Mouse (Mus musculus) monocyte, adult 5-6 weeks (primary cell): ENCODE measurements around the gene Fam98c. TPM values are rescaled to one million over a fixed set of nuclear protein-coding genes. Genes with fewer than 3 reads are reported as not detected.

Source experiments
- ATAC-seq: fragments of 153-309, 156-312 bp; replicated peaks from 2 replicates; pipeline ENCODE4 v1.8.0; 2017; ENCODE audit warnings: mild to moderate bottlenecking; ENCODE audit not compliant: low TSS enrichment, insufficient number of reproducible peaks, severe bottlenecking, poor library complexity, low FRiP score
- total RNA-seq: library from RNA; stranded (forward); fragments of 200-1000, 200-491, 200-594 nt; gene quantifications from 3 replicates; pipeline ENCODE4 v1.2.3, GENCODE M21; 2017

Fam98c gene
- total RNA-seq, 1 experiment from 2014 or later, result 29.1 TPM

GRCm38 (mm10) chr7:29123531-29124358 lies 32.3 kb downstream of the Fam98c start:
- no peak for ATAC-seq

DNA sequence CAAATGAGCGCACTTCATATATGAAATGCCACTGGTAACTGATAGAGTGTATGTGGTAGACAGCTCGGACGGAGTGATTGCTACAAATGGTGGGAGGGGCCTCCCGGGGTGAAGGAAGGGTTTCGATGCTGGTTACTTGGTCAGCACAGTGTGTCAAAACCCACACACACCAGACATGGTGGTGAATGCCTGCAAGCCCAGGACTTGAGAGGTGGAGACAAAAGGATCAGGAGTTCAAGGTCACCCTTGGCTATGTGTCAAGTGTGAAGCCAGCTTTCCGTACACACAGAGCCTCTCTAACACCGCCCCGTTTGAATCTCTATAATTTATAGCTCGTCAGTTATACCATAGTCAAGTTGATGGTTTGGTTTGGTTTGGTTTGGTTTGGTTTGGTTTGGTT lies 33.2 kb downstream of the Fam98c start:
- no peak for ATAC-seq

GRCm38 (mm10) chr7:29119526-29119925 lies 36.5 kb downstream of the Fam98c start:
- ATAC-seq, result no peak

- ATAC-seq, result no peak
Observed at GRCm38 (mm10) chr7:29118142-29118851, 37.7 kb downstream of the Fam98c start.

DNA sequence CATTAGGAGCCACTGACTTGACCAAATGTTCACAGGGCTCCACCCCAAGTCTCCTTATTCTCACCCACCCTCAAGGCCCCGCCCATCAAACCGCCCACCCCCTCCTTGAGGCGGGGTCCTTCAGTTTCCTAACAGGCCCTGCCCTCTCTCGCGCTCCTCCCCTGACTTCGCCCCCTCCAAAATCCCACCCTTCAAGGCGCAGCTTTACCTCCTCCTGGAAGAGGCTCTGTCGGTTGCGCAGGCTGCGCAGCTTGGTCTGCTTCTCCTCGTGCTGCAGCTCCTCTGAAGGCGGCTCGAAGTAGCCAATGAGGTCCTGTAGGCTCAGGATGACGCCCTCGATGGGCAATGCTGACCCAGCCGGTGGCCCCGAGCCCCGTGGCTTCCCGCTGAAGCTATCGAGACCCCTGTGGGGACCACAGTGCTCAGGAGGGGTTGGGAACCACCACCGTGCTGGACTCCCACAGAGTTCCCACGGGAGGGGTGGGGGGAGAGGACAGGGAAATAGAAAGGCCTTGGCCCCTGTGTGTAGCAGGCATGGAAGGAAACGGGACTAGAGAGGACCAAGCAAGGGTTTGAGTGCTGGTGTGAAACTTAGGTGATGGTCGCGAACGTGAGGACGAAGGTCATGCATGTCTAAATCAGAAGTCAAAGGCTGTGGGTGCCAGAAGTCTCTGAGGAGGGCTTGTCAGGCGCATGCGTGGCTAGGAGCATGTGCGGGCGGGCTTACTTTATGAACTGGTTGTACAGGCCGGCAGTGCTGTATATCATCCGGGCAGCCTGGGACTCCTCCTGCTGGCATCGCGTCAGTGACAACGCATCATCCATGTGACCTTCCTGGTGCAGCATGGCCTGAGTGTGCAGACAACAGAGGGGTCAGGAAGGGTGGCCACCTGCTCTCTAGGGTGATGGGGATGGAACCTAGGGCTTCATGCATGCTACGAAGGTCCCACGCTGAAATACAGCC lies 46.8 kb downstream of the Fam98c start:
- ATAC-seq, result no peak

Other genes with a start within 250 kb of the Fam98c start
- 25.4 to 66.0 TPM (median 36.9 TPM) in 3 replicates for gene Actn4, start 193.9 kb downstream of the Fam98c start, total RNA-seq
- 285 to 328 TPM (median 291 TPM) in 3 replicates for gene Eif3k, start 174.4 kb downstream of the Fam98c start, total RNA-seq
- gene Map4k1, start 174.2 kb downstream of the Fam98c start, total RNA-seq, result 31.9 to 70.2 TPM (median 54.1 TPM) in 3 replicates
- 2.3 to 3.1 TPM (median 2.3 TPM) in 3 replicates for gene Ryr1, start 31.1 kb downstream of the Fam98c start, total RNA-seq
- 37.9 to 82.9 TPM (median 41.3 TPM) in 3 replicates for gene Rasgrp4, start 21.4 kb downstream of the Fam98c start, total RNA-seq
- gene Ggn, start 14.0 kb upstream of the Fam98c start, total RNA-seq, result 0.32 to 0.39 TPM in 2 of 3 replicates, not detected in the other
- gene Spred3, start 14.2 kb upstream of the Fam98c start, total RNA-seq, result 0.78 to 0.95 TPM in 2 of 3 replicates, not detected in the other
- gene Psmd8, start 24.5 kb upstream of the Fam98c start, total RNA-seq, result 170 to 190 TPM (median 186 TPM) in 3 replicates
- gene Catsperg1, start 57.8 kb upstream of the Fam98c start, total RNA-seq, result 0.85 to 1.6 TPM in 2 of 3 replicates, not detected in the other
- 3.1 to 8.5 TPM (median 7.3 TPM) in 3 replicates for gene Kcnk6, start 76.3 kb upstream of the Fam98c start, total RNA-seq
- gene Yif1b, start 82.1 kb upstream of the Fam98c start, total RNA-seq, result 3.8 to 11.1 TPM (median 9.8 TPM) in 3 replicates
- gene 2200002D01Rik, start 92.2 kb upstream of the Fam98c start, total RNA-seq, result 0.29 to 3.4 TPM in 2 of 3 replicates, not detected in the other
- 2.6 to 4.4 TPM (median 4.2 TPM) in 3 replicates for gene Spint2, start 125.7 kb upstream of the Fam98c start, total RNA-seq
- not detected in 3 replicates for gene Ppp1r14a, start 133.1 kb upstream of the Fam98c start, total RNA-seq
- gene Dpf1, start 147.7 kb upstream of the Fam98c start, total RNA-seq, result not detected in 3 replicates